Mouse (Mus musculus): Measurements from ENCODE around the gene Zfp775. TPM values are rescaled to one million over a fixed set of nuclear protein-coding genes. Genes with fewer than 3 reads are reported as not detected.

Zfp775 gene
- polyA plus RNA-seq, 1 experiment from 2014 or later, result 7.5 TPM

- Histone ChIP-seq H3K9me3 (ENCODE audit: low read length) (no peaks in the 10 kb centered on the region), H3K4me1 (ENCODE audit: insufficient read depth, low read length) (no peaks in the 10 kb centered on the region), H3K9ac (replicated peaks; ENCODE audit: low read length) (no peak overlapping the region), H3K36me3 (ENCODE audit: insufficient read depth, low read length) (no peaks in the 10 kb centered on the region), H3K27ac (ENCODE audit: low read length) (no peak overlapping the region), H3K4me2 (replicated peaks; ENCODE audit: low read depth, low read length) (no peak overlapping the region), H3K4me3 (ENCODE audit: low read length) (no peak overlapping the region), H3K27me3 (ENCODE audit: insufficient read depth, low read length) (no peaks in the 10 kb centered on the region)
- WGBS, result 63% methylated on average over 6 of the region's 6 CpGs
- ATAC-seq (ENCODE audit: low FRiP score, low TSS enrichment), result no peak
Measured at GRCm38 (mm10) chr6:48637811-48638500, 36.1 kb downstream of the Zfp775 start.

GRCm38 (mm10) chr6:48638553-48638952, 36.7 kb downstream of the Zfp775 start:
- WGBS, result 69% methylated on average over 2 of the region's 2 CpGs
- Histone ChIP-seq H3K4me3 (ENCODE audit: low read length) (no peak overlapping the region), H3K4me2 (replicated peaks; ENCODE audit: low read depth, low read length) (no peak overlapping the region), H3K27ac (ENCODE audit: low read length) (no peak overlapping the region), H3K9ac (replicated peaks; ENCODE audit: low read length) (no peak overlapping the region), H3K9me3 (ENCODE audit: low read length) (no peaks in the 10 kb centered on the region), H3K36me3 (ENCODE audit: insufficient read depth, low read length) (no peaks in the 10 kb centered on the region), H3K4me1 (ENCODE audit: insufficient read depth, low read length) (no peaks in the 10 kb centered on the region), H3K27me3 (ENCODE audit: insufficient read depth, low read length) (no peaks in the 10 kb centered on the region)
- ATAC-seq (ENCODE audit: low FRiP score, low TSS enrichment), result no peak

- Histone ChIP-seq H3K27ac (ENCODE audit: low read length) (no peak overlapping the region), H3K4me1 (ENCODE audit: insufficient read depth, low read length) (no peaks in the 10 kb centered on the region), H3K9me3 (ENCODE audit: low read length) (no peaks in the 10 kb centered on the region), H3K9ac (replicated peaks; ENCODE audit: low read length) (no peak overlapping the region), H3K27me3 (ENCODE audit: insufficient read depth, low read length) (no peaks in the 10 kb centered on the region), H3K4me3 (ENCODE audit: low read length) (no peak overlapping the region), H3K4me2 (replicated peaks; ENCODE audit: low read depth, low read length) (no peak overlapping the region), H3K36me3 (ENCODE audit: insufficient read depth, low read length) (no peaks in the 10 kb centered on the region)
- 71% methylated on average over 6 of the region's 6 CpGs for WGBS
- ATAC-seq (ENCODE audit: low FRiP score, low TSS enrichment), result no peak
Measured at GRCm38 (mm10) chr6:48641391-48641790, 39.5 kb downstream of the Zfp775 start.

- Histone ChIP-seq H3K27ac (ENCODE audit: low read length) (no peak overlapping the region), H3K4me1 (ENCODE audit: insufficient read depth, low read length) (no peaks in the 10 kb centered on the region), H3K9ac (replicated peaks; ENCODE audit: low read length) (no peak overlapping the region), H3K4me3 (ENCODE audit: low read length) (no peak overlapping the region), H3K9me3 (ENCODE audit: low read length) (no peaks in the 10 kb centered on the region), H3K36me3 (ENCODE audit: insufficient read depth, low read length) (no peaks in the 10 kb centered on the region), H3K27me3 (ENCODE audit: insufficient read depth, low read length) (no peaks in the 10 kb centered on the region), H3K4me2 (replicated peaks; ENCODE audit: low read depth, low read length) (no peak overlapping the region)
- ATAC-seq (ENCODE audit: low FRiP score, low TSS enrichment), result peak; percentile 54; the same call in 1 of the 2 replicates
- 20% methylated on average over 4 of the region's 4 CpGs for WGBS
Measured at GRCm38 (mm10) chr6:48642764-48643292, 41.0 kb downstream of the Zfp775 start.

- Histone ChIP-seq H3K27ac (ENCODE audit: low read length) (no peak overlapping the region), H3K4me3 (ENCODE audit: low read length) (no peak overlapping the region), H3K36me3 (ENCODE audit: insufficient read depth, low read length) (no peaks in the 10 kb centered on the region), H3K4me2 (replicated peaks; ENCODE audit: low read depth, low read length) (no peak overlapping the region), H3K27me3 (ENCODE audit: insufficient read depth, low read length) (no peaks in the 10 kb centered on the region), H3K9me3 (ENCODE audit: low read length) (no peaks in the 10 kb centered on the region), H3K9ac (replicated peaks; ENCODE audit: low read length) (no peak overlapping the region), H3K4me1 (ENCODE audit: insufficient read depth, low read length) (no peaks in the 10 kb centered on the region)
- WGBS, result 10% methylated on average over 12 of the region's 12 CpGs
- peak; percentile 35; the same call in 1 of the 2 replicates for ATAC-seq (ENCODE audit: low FRiP score, low TSS enrichment)
Measured at GRCm38 (mm10) chr6:48645660-48646308, 43.9 kb downstream of the Zfp775 start.

- Histone ChIP-seq H3K36me3 (ENCODE audit: insufficient read depth, low read length) (no peaks in the 10 kb centered on the region), H3K4me3 (ENCODE audit: low read length) (no peak overlapping the region), H3K4me2 (replicated peaks; ENCODE audit: low read depth, low read length) (no peak overlapping the region), H3K27ac (ENCODE audit: low read length) (no peak overlapping the region), H3K9me3 (ENCODE audit: low read length) (no peaks in the 10 kb centered on the region), H3K4me1 (ENCODE audit: insufficient read depth, low read length) (no peaks in the 10 kb centered on the region), H3K27me3 (ENCODE audit: insufficient read depth, low read length) (no peaks in the 10 kb centered on the region), H3K9ac (replicated peaks; ENCODE audit: low read length) (no peak overlapping the region)
- ATAC-seq (ENCODE audit: low FRiP score, low TSS enrichment), result no peak
- 78% methylated on average over 4 of the region's 4 CpGs for WGBS
Measured at GRCm38 (mm10) chr6:48646309-48646690, 44.4 kb downstream of the Zfp775 start.

GRCm38 (mm10) chr6:48646995-48647394, 45.1 kb downstream of the Zfp775 start, which contains the start of gene Gimap8:
TSS of gene Gimap8 (plus strand) at chr6:48647234.
- Histone ChIP-seq H3K9ac (replicated peaks; ENCODE audit: low read length) (0 out of 2 replicates have a peak within 1 kb of the TSS, but pooled peaks have one; percentile 20), H3K27me3 (ENCODE audit: insufficient read depth, low read length) (no peaks in the 10 kb centered on the region), H3K27ac (ENCODE audit: low read length) (no peak within 1 kb of the TSS), H3K4me1 (ENCODE audit: insufficient read depth, low read length) (no peaks in the 10 kb centered on the region), H3K4me2 (replicated peaks; ENCODE audit: low read depth, low read length) (peak within 1 kb of the TSS; percentile 20), H3K9me3 (ENCODE audit: low read length) (no peaks in the 10 kb centered on the region), H3K4me3 (ENCODE audit: low read length) (no peak within 1 kb of the TSS), H3K36me3 (ENCODE audit: insufficient read depth, low read length) (no peaks in the 10 kb centered on the region)
- peak; percentile 61; the same call in 1 of the 2 replicates for ATAC-seq (ENCODE audit: low FRiP score, low TSS enrichment)
- WGBS, result 33% methylated on average over 3 of the region's 3 CpGs

GRCm38 (mm10) chr6:48647611-48648010, 45.7 kb downstream of the Zfp775 start:
- Histone ChIP-seq H3K9ac (replicated peaks; ENCODE audit: low read length) (no peak overlapping the region), H3K9me3 (ENCODE audit: low read length) (no peaks in the 10 kb centered on the region), H3K27me3 (ENCODE audit: insufficient read depth, low read length) (no peaks in the 10 kb centered on the region), H3K4me1 (ENCODE audit: insufficient read depth, low read length) (no peaks in the 10 kb centered on the region), H3K27ac (ENCODE audit: low read length) (no peak overlapping the region), H3K4me2 (replicated peaks; ENCODE audit: low read depth, low read length) (peak overlapping the region; percentile 20; the same call in 1 of the 2 replicates), H3K36me3 (ENCODE audit: insufficient read depth, low read length) (no peaks in the 10 kb centered on the region), H3K4me3 (ENCODE audit: low read length) (no peak overlapping the region)
- no peak for ATAC-seq (ENCODE audit: low FRiP score, low TSS enrichment)
- WGBS, result 91% methylated on average over 2 of the region's 2 CpGs

- Histone ChIP-seq H3K4me2 (replicated peaks; ENCODE audit: low read depth, low read length) (no peak overlapping the region), H3K27me3 (ENCODE audit: insufficient read depth, low read length) (no peaks in the 10 kb centered on the region), H3K4me3 (ENCODE audit: low read length) (no peak overlapping the region), H3K36me3 (ENCODE audit: insufficient read depth, low read length) (no peaks in the 10 kb centered on the region), H3K9me3 (ENCODE audit: low read length) (no peaks in the 10 kb centered on the region), H3K27ac (ENCODE audit: low read length) (no peak overlapping the region), H3K4me1 (ENCODE audit: insufficient read depth, low read length) (no peaks in the 10 kb centered on the region), H3K9ac (replicated peaks; ENCODE audit: low read length) (no peak overlapping the region)
- 88% methylated on average over 4 of the region's 4 CpGs for WGBS
- ATAC-seq (ENCODE audit: low FRiP score, low TSS enrichment), result no peak
Measured at GRCm38 (mm10) chr6:48648779-48649178, 46.9 kb downstream of the Zfp775 start.

- Histone ChIP-seq H3K4me2 (replicated peaks; ENCODE audit: low read depth, low read length) (no peak overlapping the region), H3K9ac (replicated peaks; ENCODE audit: low read length) (no peak overlapping the region), H3K27me3 (ENCODE audit: insufficient read depth, low read length) (no peaks in the 10 kb centered on the region), H3K4me3 (ENCODE audit: low read length) (no peak overlapping the region), H3K9me3 (ENCODE audit: low read length) (no peaks in the 10 kb centered on the region), H3K27ac (ENCODE audit: low read length) (no peak overlapping the region), H3K36me3 (ENCODE audit: insufficient read depth, low read length) (no peaks in the 10 kb centered on the region), H3K4me1 (ENCODE audit: insufficient read depth, low read length) (no peaks in the 10 kb centered on the region)
- no peak for ATAC-seq (ENCODE audit: low FRiP score, low TSS enrichment)
- WGBS, result 83% methylated on average over 9 of the region's 9 CpGs
Measured at GRCm38 (mm10) chr6:48650041-48650440, 48.2 kb downstream of the Zfp775 start.
